21 mouse cellular contexts compared by ENCODE assay signal in the genomic region with DNA sequence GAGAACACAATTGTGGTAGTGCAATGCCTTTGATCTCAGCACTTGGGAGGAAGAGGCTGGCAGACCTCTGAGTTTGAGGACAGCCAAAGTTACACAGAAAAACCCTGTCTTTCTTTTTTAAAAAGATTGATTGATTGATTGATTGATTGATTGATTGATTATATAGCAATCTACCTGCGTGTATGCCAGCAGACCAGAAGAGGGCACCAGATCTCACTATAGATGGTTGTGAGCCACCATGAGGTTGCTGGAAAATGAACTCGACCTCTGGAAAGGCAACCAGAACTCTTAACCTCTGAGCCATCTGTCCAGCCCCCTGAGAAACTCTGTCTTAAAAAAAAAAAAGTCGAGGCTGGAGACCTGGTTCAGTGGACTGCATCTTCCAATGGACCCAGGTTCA. TPM values are rescaled to one million over a fixed set of nuclear protein-coding genes. Genes with fewer than 3 reads are reported as not detected.
DNase-seq lines count a peak whose midpoint lies in the region; ATAC-seq and TF ChIP-seq lines count a peak whose summit lies in the region.
"Had no signal": no experiment of that assay in that cellular context is flagged by ENCODE, and none has a peak within 500 bp of the region (broad histone marks: within the 10 kb centered on the region; RNA-seq: fewer than 3 reads in every experiment).

No protein-coding gene starts in this region.

- no peak for ATAC-seq in lung, embryonic 14.5 days (ENCODE audit: insufficient read depth)
- ATAC-seq: forebrain, embryonic 13.5 days; midbrain, embryonic 16.5 days had no signal

- no peak for TF ChIP-seq POLR2A in lung, adult 2 months (IDR thresholded peaks at IDR 0.05; ENCODE audit: borderline replicate concordance, extremely low read depth, low read depth, low read length)
- TF ChIP-seq POLR2A in ES-Bruce4 (IDR thresholded peaks at IDR 0.05; ENCODE audit: insufficient read depth, low read length): no peak
- TF ChIP-seq POLR2A in small intestine, adult 2 months (IDR thresholded peaks at IDR 0.05; ENCODE audit: low read depth, low read length): no peak

- no peak for DNase-seq in gastrocnemius, adult 2 months
- no peak for DNase-seq in gastrocnemius, postnatal 14 days
- DNase-seq in lung, embryonic 14.5 days: no peak
- DNase-seq in lung, adult 2 months: no peak
- no peak for DNase-seq in ovary, postnatal 10 days (ENCODE audit: low spot score)
- DNase-seq: adrenal gland, adult 8-10 months; cerebellum, adult 8-10 months; kidney, adult 8-10 months; right cerebral cortex, postnatal 4 days had no signal

- no peak for TF ChIP-seq EP300 in ES-Bruce4 (IDR thresholded peaks at IDR 0.05; ENCODE audit: insufficient read depth, low read depth, low read length)

- WGBS in lung, embryonic 14.5 days: 21% methylated on average over 3 of the region's 3 CpGs
- 31% methylated on average over 3 of the region's 3 CpGs for WGBS in lung, adult 2 months
- 26% methylated on average over 3 of the region's 3 CpGs for WGBS in small intestine, adult 2 months

- TF ChIP-seq CTCF in gastrocnemius, adult 2 months (IDR thresholded peaks at IDR 0.05): peak; percentile 19; the same call in 1 of the 2 replicates
- TF ChIP-seq CTCF in lung, embryonic 14.5 days (IDR thresholded peaks at IDR 0.05; ENCODE audit: low read depth): peak; percentile 23; the same call in 1 of the 2 replicates
- no peak for TF ChIP-seq CTCF in lung, adult 2 months (IDR thresholded peaks at IDR 0.05; ENCODE audit: insufficient read depth, low read length)
- TF ChIP-seq CTCF in ES-Bruce4 (IDR thresholded peaks at IDR 0.05; ENCODE audit: low read depth, low read length): peak; percentile 16
- peak; percentile 19; the same call in 1 of the 2 replicates for TF ChIP-seq CTCF in small intestine, adult 2 months (IDR thresholded peaks at IDR 0.05; ENCODE audit: extremely low read depth, insufficient read length, insufficient replicate concordance, low read depth, low read length)

- no peak overlapping the region for H3K4me2 ChIP-seq in lung, embryonic 14.5 days
- H3K4me2 ChIP-seq: embryonic facial prominence, embryonic 15.5 days; forebrain, embryonic 13.5 days; heart, embryonic 15.5 days; limb, embryonic 13.5 days; neural tube, embryonic 13.5 days; stomach, embryonic 15.5 days had no signal

- H3K9ac ChIP-seq in lung, embryonic 14.5 days: no peak overlapping the region
- no peak overlapping the region for H3K9ac ChIP-seq in ES-Bruce4 (ENCODE audit: low read depth, poor library complexity, severe bottlenecking)
- H3K9ac ChIP-seq: embryonic facial prominence, embryonic 15.5 days; forebrain, embryonic 13.5 days; heart, embryonic 15.5 days; limb, embryonic 13.5 days; neural tube, embryonic 13.5 days; stomach, embryonic 15.5 days had no signal

- H3K9me3 ChIP-seq in lung, embryonic 14.5 days (ENCODE audit: low read depth, low read length): peaks cover 4% of the 10 kb centered on the region; the same call in 1 of the 2 replicates
- H3K9me3 ChIP-seq in ES-Bruce4 (replicated peaks; ENCODE audit: control insufficient read depth, insufficient read depth, low read length, poor library complexity, severe bottlenecking): peaks cover 4% of the 10 kb centered on the region
- H3K9me3 ChIP-seq: embryonic facial prominence, embryonic 15.5 days; forebrain, embryonic 13.5 days; heart, embryonic 15.5 days; neural tube, embryonic 13.5 days; stomach, embryonic 15.5 days had no signal

- no peaks in the 10 kb centered on the region for H3K36me3 ChIP-seq in lung, embryonic 14.5 days (ENCODE audit: insufficient read depth)
- H3K36me3 ChIP-seq in ES-Bruce4 (ENCODE audit: control insufficient read depth, insufficient read depth, low read length, poor library complexity, severe bottlenecking): no peaks in the 10 kb centered on the region
- no peaks in the 10 kb centered on the region for H3K36me3 ChIP-seq in small intestine, adult 2 months (ENCODE audit: control insufficient read depth, insufficient read depth, low read length)
- H3K36me3 ChIP-seq: embryonic facial prominence, embryonic 15.5 days; heart, embryonic 15.5 days; hindbrain, embryonic 10.5 days; limb, embryonic 13.5 days; neural tube, embryonic 13.5 days; stomach, embryonic 15.5 days had no signal

- H3K27ac ChIP-seq in gastrocnemius, adult 2 months: no peak overlapping the region
- no peak overlapping the region for H3K27ac ChIP-seq in lung, embryonic 14.5 days (ENCODE audit: low read depth)
- no peak overlapping the region for H3K27ac ChIP-seq in ES-Bruce4 (ENCODE audit: insufficient read depth, low read length)
- H3K27ac ChIP-seq in small intestine, adult 2 months (ENCODE audit: insufficient read depth, low read depth, low read length): no peak overlapping the region
- H3K27ac ChIP-seq: embryonic facial prominence, embryonic 15.5 days; forebrain, embryonic 13.5 days; heart, embryonic 15.5 days; hindbrain, embryonic 10.5 days; limb, embryonic 13.5 days; neural tube, embryonic 13.5 days; stomach, embryonic 15.5 days had no signal

- H3K4me3 ChIP-seq in gastrocnemius, adult 2 months: no peak overlapping the region
- H3K4me3 ChIP-seq in lung, embryonic 14.5 days (ENCODE audit: low read depth, low read length): no peak overlapping the region
- no peak overlapping the region for H3K4me3 ChIP-seq in lung, adult 2 months (replicated peaks; ENCODE audit: extremely low read depth, low read depth, low read length)
- no peak overlapping the region for H3K4me3 ChIP-seq in ES-Bruce4 (ENCODE audit: low read depth, low read length)
- H3K4me3 ChIP-seq in small intestine, adult 2 months (ENCODE audit: low read depth, low read length): no peak overlapping the region
- H3K4me3 ChIP-seq: embryonic facial prominence, embryonic 15.5 days; forebrain, embryonic 13.5 days; heart, embryonic 15.5 days; hindbrain, embryonic 10.5 days; limb, embryonic 13.5 days; neural tube, embryonic 13.5 days; stomach, embryonic 15.5 days had no signal

- H3K27me3 ChIP-seq in lung, embryonic 14.5 days (ENCODE audit: insufficient read depth, low read length): peaks cover 14% of the 10 kb centered on the region
- no peaks in the 10 kb centered on the region for H3K27me3 ChIP-seq in ES-Bruce4 (ENCODE audit: control insufficient read depth, insufficient read depth, low read length, poor library complexity, severe bottlenecking)
- no peaks in the 10 kb centered on the region for H3K27me3 ChIP-seq in small intestine, adult 2 months (ENCODE audit: control insufficient read depth, insufficient read depth, low read length)

- intact Hi-C loops in gastrocnemius, adult 2 months (cut with DNase I): no loop called here
- intact Hi-C loops in gastrocnemius, postnatal 14 days (cut with DNase I; ENCODE audit: low total_unique reads): no loop called here

- H3K4me1 ChIP-seq in lung, embryonic 14.5 days (ENCODE audit: insufficient read depth): no peaks in the 10 kb centered on the region
- peaks cover 5% of the 10 kb centered on the region for H3K4me1 ChIP-seq in lung, adult 2 months (ENCODE audit: control insufficient read depth, insufficient read depth, low read length)
- H3K4me1 ChIP-seq in ES-Bruce4 (ENCODE audit: control insufficient read depth, insufficient read depth, low read length): no peaks in the 10 kb centered on the region
- H3K4me1 ChIP-seq in small intestine, adult 2 months (ENCODE audit: control insufficient read depth, insufficient read depth, insufficient read length, low read length): peaks cover 8% of the 10 kb centered on the region

RNA-seq across cellular contexts. Expression of gene 1700016K19Rik, which starts 29.1 kb away (rescaled TPM):
- total RNA-seq in gastrocnemius, adult 2 months (2021): not detected
- not detected for total RNA-seq in gastrocnemius, postnatal 14 days (2021)
- 1.6 and 2.2 TPM in 2 replicates for polyA plus RNA-seq in lung, embryonic 14.5 days (2014; fragmentation: Nextera tagmentation; extraction: Ambion mirVana)
- polyA plus RNA-seq in lung, adult 2 months (2012; rRNA removed): 13.6 and 14.8 TPM in 2 replicates
- not detected in 2 replicates for polyA plus RNA-seq in ES-Bruce4 (2011; ENCODE audit: insufficient read depth, insufficient read length, low read depth, missing spikeins)
- polyA plus RNA-seq in small intestine, adult 2 months (2012; rRNA removed): 0.18 and 0.39 TPM in 2 replicates
- total RNA-seq: adrenal gland, adult 8-10 months; granulocyte monocyte progenitor cell, adult 5-6 weeks had no signal
- polyA plus RNA-seq: liver, embryonic 16.5 days had no signal

RNA-seq across cellular contexts. Expression of gene Rph3al, which starts 32.4 kb away (rescaled TPM):
- 10 to 100 TPM; 12.7 to 15.0 TPM for total RNA-seq in gastrocnemius, adult 2 months (2021)
- 1 to 10 TPM; 3.9 to 5.6 TPM for total RNA-seq in gastrocnemius, postnatal 14 days (2021)
- polyA plus RNA-seq in lung, embryonic 14.5 days (2014; fragmentation: Nextera tagmentation; extraction: Ambion mirVana): 5.3 and 6.7 TPM in 2 replicates
- 15.5 and 17.7 TPM in 2 replicates for polyA plus RNA-seq in lung, adult 2 months (2012; rRNA removed)
- polyA plus RNA-seq in ES-Bruce4 (2011; ENCODE audit: insufficient read depth, insufficient read length, low read depth, missing spikeins): 2.3 and 3.7 TPM in 2 replicates
- polyA plus RNA-seq in small intestine, adult 2 months (2012; rRNA removed): 12.6 and 12.7 TPM in 2 replicates
- total RNA-seq: granulocyte monocyte progenitor cell, adult 5-6 weeks had no signal

RNA-seq across cellular contexts. Expression of gene Rflnb, which starts 57.0 kb away (rescaled TPM):
- 10 to 100 TPM; 13.2 to 21.8 TPM for total RNA-seq in gastrocnemius, adult 2 months (2021)
- total RNA-seq in gastrocnemius, postnatal 14 days (2021): 10 to 100 TPM; 50.0 to 59.5 TPM
- 47.6 and 51.0 TPM in 2 replicates for polyA plus RNA-seq in lung, embryonic 14.5 days (2014; fragmentation: Nextera tagmentation; extraction: Ambion mirVana)
- polyA plus RNA-seq in lung, adult 2 months (2012; rRNA removed): 15.6 and 16.0 TPM in 2 replicates
- 4.0 and 4.7 TPM in 2 replicates for polyA plus RNA-seq in ES-Bruce4 (2011; ENCODE audit: insufficient read depth, insufficient read length, low read depth, missing spikeins)
- 21.3 and 21.5 TPM in 2 replicates for polyA plus RNA-seq in small intestine, adult 2 months (2012; rRNA removed)
